Mouse (Mus musculus) intestine, embryonic 15.5 days (tissue): ENCODE measurements around the gene Dync1i1. TPM values are rescaled to one million over a fixed set of nuclear protein-coding genes. Genes with fewer than 3 reads are reported as not detected.

Source experiments
- ATAC-seq: fragments of 200-750 bp; cut with Nextera tagmentation; 2 replicates; pipeline ENCODE4 v1.8.0; 2017; ENCODE audit warnings: moderate TSS enrichment, moderate library complexity
- H3K27ac ChIP-seq: fragments of 300-500 bp; sonication (generic); 2 replicates; pipeline ENCODE4 v1.5.1; 2015; ENCODE audit warnings: mild to moderate bottlenecking, inconsistent platforms
- H3K27me3 ChIP-seq: fragments of 300-500 bp; sonication (generic); replicated peaks from 2 replicates; pipeline ENCODE4 v1.6.1; 2015; ENCODE audit warnings: inconsistent platforms
- H3K36me3 ChIP-seq: fragments of 300-500 bp; sonication (generic); 2 replicates; pipeline ENCODE4 v1.6.1; 2015; ENCODE audit warnings: inconsistent platforms
- H3K4me1 ChIP-seq: fragments of 300-500 bp; sonication (generic); replicated peaks from 2 replicates; pipeline ENCODE4 v1.6.1; 2015; ENCODE audit warnings: inconsistent platforms
- H3K4me2 ChIP-seq: fragments of 300-500 bp; sonication (generic); replicated peaks from 2 replicates; pipeline ENCODE4 v1.6.1; 2015; ENCODE audit warnings: mild to moderate bottlenecking, inconsistent platforms
- H3K4me3 ChIP-seq: fragments of 300-500 bp; sonication (generic); replicated peaks from 2 replicates; pipeline ENCODE4 v1.5.1; 2015; ENCODE audit warnings: inconsistent platforms
- H3K9ac ChIP-seq: fragments of 300-500 bp; sonication (generic); 2 replicates; pipeline ENCODE4 v1.6.1; 2015; ENCODE audit warnings: inconsistent platforms
- H3K9me3 ChIP-seq: fragments of 300-500 bp; sonication (generic); 2 replicates; pipeline ENCODE4 v1.6.1; 2016; ENCODE audit warnings: inconsistent platforms
- WGBS: fragments of 180-500 bp; shearing (Covaris S2); methylation state at CpG from one replicate; pipeline ENCODE4 v1.1.7; 2015; 5-methylcytosine and 5-hydroxymethylcytosine counted together
- polyA plus RNA-seq: library from polyadenylated mRNA; unstranded; fragments of >200 nt; fragmentation: Nextera tagmentation; extraction: Ambion mirVana; gene quantifications from 2 replicates; pipeline ENCODE4 v1.2.1, GENCODE M21; 2015

Gene Dync1i1
- polyA plus RNA-seq, 1 experiment from 2014 or later: 0.54 TPM

- H3K4me1 ChIP-seq: no peaks in the 10 kb centered on the region
- H3K27me3 ChIP-seq: no peaks in the 10 kb centered on the region
- no peak overlapping the region for H3K9ac ChIP-seq
- no peaks in the 10 kb centered on the region for H3K36me3 ChIP-seq
- no peak overlapping the region for H3K4me3 ChIP-seq
- no peak overlapping the region for H3K27ac ChIP-seq
- H3K4me2 ChIP-seq: no peak overlapping the region
- no peak for ATAC-seq
- no peaks in the 10 kb centered on the region for H3K9me3 ChIP-seq
- 66% methylated on average over 2 of the region's 2 CpGs for WGBS
These were observed 105.3 kb downstream of the Dync1i1 start for GRCm38 (mm10) chr6:5830717-5831116.

DNA sequence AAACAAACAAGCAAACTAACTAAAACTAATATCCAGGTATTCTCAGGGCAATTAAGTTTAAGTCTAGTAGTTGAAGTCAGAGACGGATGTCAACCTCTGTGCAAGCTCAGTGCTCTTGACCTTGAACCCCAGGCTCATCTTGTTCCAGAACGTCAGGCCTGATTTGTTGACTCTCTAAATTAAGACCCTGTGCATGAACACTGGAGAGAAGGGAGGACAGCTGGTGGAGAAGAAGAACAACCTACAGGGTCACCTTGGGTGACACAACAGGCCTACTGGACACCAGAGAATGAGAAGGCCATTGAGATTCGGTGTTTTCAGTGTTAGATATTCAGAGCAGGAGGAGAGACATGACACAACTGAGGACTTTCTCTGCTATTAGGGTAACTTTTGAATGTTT lies 105.8 kb downstream of the Dync1i1 start:
- Histone ChIP-seq H3K36me3 (no peaks in the 10 kb centered on the region), H3K4me1 (no peaks in the 10 kb centered on the region), H3K4me2 (no peak overlapping the region), H3K27ac (no peak overlapping the region), H3K4me3 (no peak overlapping the region), H3K27me3 (no peaks in the 10 kb centered on the region), H3K9ac (no peak overlapping the region), H3K9me3 (no peaks in the 10 kb centered on the region)
- WGBS: 70% methylated on average over 3 of the region's 3 CpGs
- no peak for ATAC-seq

GRCm38 (mm10) chr6:5832838-5833237 lies 107.4 kb downstream of the Dync1i1 start:
- no peaks in the 10 kb centered on the region for H3K9me3 ChIP-seq
- no peak overlapping the region for H3K9ac ChIP-seq
- H3K4me3 ChIP-seq: no peak overlapping the region
- no peak overlapping the region for H3K4me2 ChIP-seq
- H3K4me1 ChIP-seq: no peaks in the 10 kb centered on the region
- WGBS: 91% methylated on average over 2 of the region's 2 CpGs
- no peaks in the 10 kb centered on the region for H3K36me3 ChIP-seq
- no peak overlapping the region for H3K27ac ChIP-seq
- ATAC-seq: no peak
- no peaks in the 10 kb centered on the region for H3K27me3 ChIP-seq

- 73% methylated on average over 5 of the region's 5 CpGs for WGBS
These were observed 117.0 kb downstream of the Dync1i1 start for GRCm38 (mm10) chr6:5842466-5842865.

DNA sequence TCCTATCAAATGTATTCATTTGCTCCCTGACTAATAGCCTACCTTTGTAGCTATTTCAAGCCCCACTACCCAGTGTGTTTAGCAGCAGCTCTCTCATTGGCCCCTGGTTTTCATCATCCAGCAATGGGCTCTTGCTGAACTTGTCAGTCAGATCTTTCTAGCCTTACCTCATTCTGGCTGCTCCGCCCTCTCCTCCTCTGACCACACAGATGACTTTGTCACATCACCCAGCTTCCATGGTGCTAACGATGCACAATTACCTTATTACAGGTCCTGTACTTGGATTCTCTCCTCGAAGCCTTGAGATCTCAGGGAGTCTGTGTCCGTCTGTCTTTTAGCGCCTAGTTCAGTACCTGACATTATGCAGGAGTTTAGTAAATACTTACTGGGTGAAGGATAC lies 120.7 kb downstream of the Dync1i1 start:
- H3K4me2 ChIP-seq: no peak overlapping the region
- H3K4me1 ChIP-seq: no peaks in the 10 kb centered on the region
- ATAC-seq: no peak
- H3K27me3 ChIP-seq: no peaks in the 10 kb centered on the region
- no peaks in the 10 kb centered on the region for H3K36me3 ChIP-seq
- no peaks in the 10 kb centered on the region for H3K9me3 ChIP-seq
- no peak overlapping the region for H3K4me3 ChIP-seq
- H3K27ac ChIP-seq: no peak overlapping the region
- H3K9ac ChIP-seq: no peak overlapping the region
- WGBS: 93% methylated on average over 5 of the region's 5 CpGs

More at GRCm38 (mm10) chr6:5842466-5842865, 117.0 kb downstream of the Dync1i1 start:
- H3K4me1 ChIP-seq: no peaks in the 10 kb centered on the region
- H3K4me3 ChIP-seq: no peak overlapping the region
- no peak overlapping the region for H3K9ac ChIP-seq
- H3K4me2 ChIP-seq: no peak overlapping the region
- no peak overlapping the region for H3K27ac ChIP-seq
- H3K36me3 ChIP-seq: no peaks in the 10 kb centered on the region
- no peaks in the 10 kb centered on the region for H3K27me3 ChIP-seq
- no peak for ATAC-seq
- no peaks in the 10 kb centered on the region for H3K9me3 ChIP-seq

DNA sequence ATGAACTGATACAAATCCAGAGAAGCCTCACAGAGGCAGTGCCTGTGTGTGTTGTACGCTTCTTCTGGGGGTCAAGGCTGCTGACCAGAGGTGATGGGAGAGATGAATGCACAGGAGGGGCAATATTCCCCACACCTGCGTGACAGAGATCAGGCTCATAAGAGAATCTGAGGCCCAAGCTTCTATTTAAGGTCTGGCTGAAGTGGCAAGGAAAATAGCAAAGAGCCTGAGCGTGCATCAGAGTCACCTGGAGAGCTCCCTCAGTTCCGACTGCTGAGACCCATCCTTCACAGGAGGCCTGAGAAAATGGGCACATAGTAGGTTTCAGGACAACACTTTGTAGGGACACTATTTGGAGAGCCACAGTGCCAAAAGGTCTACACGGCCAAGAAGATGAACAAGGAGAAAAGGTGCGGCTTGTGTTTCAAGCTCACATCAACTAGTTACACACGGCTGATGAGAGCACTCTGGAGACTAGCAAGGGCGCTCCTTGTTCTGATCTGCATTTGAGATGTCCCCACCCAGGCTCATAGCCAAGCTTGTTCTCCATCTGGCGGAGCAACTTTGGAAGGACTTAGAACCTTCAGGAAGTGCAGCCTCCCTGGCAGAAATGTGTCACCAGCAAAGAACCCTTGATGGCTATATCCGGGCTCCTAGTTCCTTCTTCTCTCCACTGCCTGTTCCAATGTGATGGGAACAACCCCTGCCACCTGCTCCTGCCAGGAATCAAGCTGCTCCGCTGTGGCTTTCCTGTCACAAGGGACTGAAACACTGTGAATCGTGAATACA lies 128.8 kb downstream of the Dync1i1 start:
- H3K4me1 ChIP-seq: 0 out of 2 replicates have a peak, but pooled peaks cover 2% of the 10 kb centered on the region
- no peaks in the 10 kb centered on the region for H3K27me3 ChIP-seq
- no peaks in the 10 kb centered on the region for H3K36me3 ChIP-seq
- H3K4me2 ChIP-seq: no peak overlapping the region
- H3K4me3 ChIP-seq: no peak overlapping the region
- H3K9me3 ChIP-seq: no peaks in the 10 kb centered on the region
- H3K9ac ChIP-seq: no peak overlapping the region
- ATAC-seq: no peak
- no peak overlapping the region for H3K27ac ChIP-seq
- WGBS: 88% methylated on average over 12 of the region's 12 CpGs

DNA sequence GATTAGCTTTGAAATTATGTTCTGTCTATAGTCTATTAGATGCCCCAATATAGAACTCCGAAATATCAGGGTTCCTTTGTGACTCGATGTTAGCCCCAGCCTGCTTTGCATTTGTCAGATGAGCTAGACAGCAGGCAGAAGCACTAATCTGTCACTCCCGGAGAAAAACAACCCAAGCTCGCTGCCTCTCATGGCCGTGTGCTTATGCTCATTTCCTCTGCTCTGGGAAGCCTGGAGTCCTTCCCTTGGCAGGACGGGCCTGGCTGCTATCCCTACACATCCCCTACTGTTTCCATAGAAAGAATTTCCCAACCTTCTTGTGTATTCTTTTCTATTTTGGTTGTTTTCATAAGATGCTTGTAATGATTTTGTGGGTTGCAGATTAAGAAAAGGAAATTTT lies 130.1 kb downstream of the Dync1i1 start:
- H3K36me3 ChIP-seq: no peaks in the 10 kb centered on the region
- no peak overlapping the region for H3K4me2 ChIP-seq
- no peak overlapping the region for H3K27ac ChIP-seq
- H3K9ac ChIP-seq: no peak overlapping the region
- H3K27me3 ChIP-seq: no peaks in the 10 kb centered on the region
- ATAC-seq: no peak
- 49% methylated on average over 6 of the region's 6 CpGs for WGBS
- no peaks in the 10 kb centered on the region for H3K9me3 ChIP-seq
- no peak overlapping the region for H3K4me3 ChIP-seq
- H3K4me1 ChIP-seq: 0 out of 2 replicates have a peak, but pooled peaks cover 2% of the 10 kb centered on the region

DNA sequence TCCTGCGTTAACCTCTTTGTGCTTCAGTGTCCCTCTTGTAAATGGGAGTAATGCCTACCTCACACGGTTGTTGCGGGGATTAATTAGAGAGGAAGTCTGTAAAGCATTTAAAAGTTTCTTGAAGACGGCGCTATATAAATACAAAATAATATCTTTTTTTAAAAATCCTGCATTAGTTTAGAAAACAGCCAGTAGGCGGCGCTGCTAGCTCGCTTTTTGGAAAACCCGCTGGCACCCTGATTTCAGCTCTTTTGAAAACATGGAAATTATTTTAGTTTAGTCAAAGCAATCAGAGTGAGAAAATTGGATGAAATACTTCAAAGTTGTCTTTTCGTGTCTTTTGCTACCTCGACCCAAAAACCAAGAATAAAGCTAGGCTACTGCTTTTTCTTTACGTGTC lies 132.9 kb downstream of the Dync1i1 start:
- Histone ChIP-seq H3K27me3 (no peaks in the 10 kb centered on the region), H3K4me2 (no peak overlapping the region; the same call in 1 of the 2 replicates), H3K9me3 (no peaks in the 10 kb centered on the region), H3K4me1 (0 out of 2 replicates have a peak, but pooled peaks cover 2% of the 10 kb centered on the region), H3K4me3 (no peak overlapping the region), H3K36me3 (no peaks in the 10 kb centered on the region), H3K9ac (no peak overlapping the region), H3K27ac (no peak overlapping the region)
- no peak for ATAC-seq
- 12% methylated on average over 12 of the region's 12 CpGs for WGBS

- Histone ChIP-seq H3K27ac (no peak overlapping the region), H3K36me3 (no peaks in the 10 kb centered on the region), H3K9me3 (no peaks in the 10 kb centered on the region), H3K4me1 (0 out of 2 replicates have a peak, but pooled peaks cover 2% of the 10 kb centered on the region), H3K4me3 (no peak overlapping the region), H3K27me3 (no peaks in the 10 kb centered on the region), H3K9ac (no peak overlapping the region), H3K4me2 (peak overlapping the region; percentile 29)
- WGBS: 43% methylated on average over 20 of the region's 20 CpGs
- ATAC-seq: no peak
These were observed 133.6 kb downstream of the Dync1i1 start for GRCm38 (mm10) chr6:5858901-5859598.

- no peaks in the 10 kb centered on the region for H3K27me3 ChIP-seq
- no peaks in the 10 kb centered on the region for H3K9me3 ChIP-seq
- 32% methylated on average over 8 of the region's 8 CpGs for WGBS
- no peak overlapping the region for H3K9ac ChIP-seq
- no peaks in the 10 kb centered on the region for H3K36me3 ChIP-seq
- H3K4me3 ChIP-seq: no peak overlapping the region
- peak overlapping the region; percentile 29 for H3K4me2 ChIP-seq
- H3K4me1 ChIP-seq: 0 out of 2 replicates have a peak, but pooled peaks cover 2% of the 10 kb centered on the region
- ATAC-seq: no peak
- H3K27ac ChIP-seq: no peak overlapping the region
These were observed 134.2 kb downstream of the Dync1i1 start for GRCm38 (mm10) chr6:5859630-5860029.

DNA sequence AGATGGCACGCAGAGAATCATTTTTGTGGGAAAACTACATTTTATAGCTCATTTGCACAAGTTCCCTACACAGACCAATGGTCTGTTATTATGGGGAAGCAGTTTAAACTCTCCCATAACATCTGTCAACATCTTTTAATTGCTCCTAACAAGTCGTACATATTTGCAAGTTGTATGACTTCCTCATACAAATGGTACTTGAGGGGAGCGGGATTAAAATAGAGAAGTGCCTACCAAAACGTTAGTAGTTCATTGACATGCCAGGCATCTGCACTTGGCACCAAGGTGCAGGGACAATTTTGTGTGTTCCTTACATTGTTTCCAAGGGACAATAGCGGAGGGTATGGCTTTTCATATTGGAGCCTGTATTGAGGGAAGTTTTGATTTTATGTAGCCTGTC lies 140.7 kb downstream of the Dync1i1 start:
- no peak overlapping the region for H3K4me3 ChIP-seq
- 74% methylated on average over 5 of the region's 5 CpGs for WGBS

GRCm38 (mm10) chr6:5867221-5867620 lies 141.8 kb downstream of the Dync1i1 start:
- Histone ChIP-seq H3K9me3 (no peaks in the 10 kb centered on the region), H3K4me1 (no peaks in the 10 kb centered on the region), H3K36me3 (no peaks in the 10 kb centered on the region), H3K9ac (no peak overlapping the region), H3K4me3 (no peak overlapping the region), H3K4me2 (no peak overlapping the region), H3K27me3 (no peaks in the 10 kb centered on the region), H3K27ac (no peak overlapping the region)
- WGBS: 93% methylated on average over 4 of the region's 4 CpGs
- no peak for ATAC-seq

More for the DNA sequence above, 140.7 kb downstream of the Dync1i1 start:
- Histone ChIP-seq H3K36me3 (no peaks in the 10 kb centered on the region), H3K27me3 (no peaks in the 10 kb centered on the region), H3K4me1 (no peaks in the 10 kb centered on the region), H3K9me3 (no peaks in the 10 kb centered on the region), H3K27ac (no peak overlapping the region), H3K9ac (no peak overlapping the region), H3K4me2 (no peak overlapping the region)
- no peak for ATAC-seq
